Mouse (Mus musculus) limb, embryonic 11.5 days (tissue): ENCODE measurements around the gene Ash1l. TPM values are rescaled to one million over a fixed set of nuclear protein-coding genes. Genes with fewer than 3 reads are reported as not detected.

ENCODE experiments used
- ATAC-seq: fragments of 200-750 bp; cut with Nextera tagmentation; 2 replicates; pipeline ENCODE4 v1.8.0; 2017; ENCODE audit warnings: low read depth; ENCODE audit not compliant: insufficient number of reproducible peaks, low FRiP score, low TSS enrichment
- DNase-seq: peaks from one replicate; pipeline ENCODE4 v3.0.0-alpha.2; 2015; ENCODE audit warnings: low spot score
- H3K27ac ChIP-seq: fragments of 300-500 bp; sonication (generic); replicated peaks from 2 replicates; pipeline ENCODE4 v1.5.1; 2014; ENCODE audit warnings: low read depth, mild to moderate bottlenecking, low read length
- H3K27me3 ChIP-seq: fragments of 300-500 bp; sonication (generic); 2 replicates; pipeline ENCODE4 v1.6.1; 2014; ENCODE audit warnings: mild to moderate bottlenecking, low read length, mixed read lengths; ENCODE audit not compliant: control insufficient read depth, insufficient read depth
- H3K36me3 ChIP-seq: fragments of 300-500 bp; sonication (generic); 2 replicates; pipeline ENCODE4 v1.6.1; 2014; ENCODE audit warnings: mild to moderate bottlenecking, low read length, moderate library complexity, mixed read lengths; ENCODE audit not compliant: control insufficient read depth, insufficient read depth
- H3K4me1 ChIP-seq: fragments of 300-500 bp; sonication (generic); 2 replicates; pipeline ENCODE4 v1.6.1; 2014; ENCODE audit warnings: low read length, mixed read lengths; ENCODE audit not compliant: control insufficient read depth, insufficient read depth
- H3K4me2 ChIP-seq: fragments of 300-500 bp; sonication (generic); 2 replicates; pipeline ENCODE4 v1.6.1; 2014; ENCODE audit warnings: low read depth, mild to moderate bottlenecking, moderate library complexity; ENCODE audit not compliant: severe bottlenecking
- H3K4me3 ChIP-seq: fragments of 300-500 bp; sonication (generic); 2 replicates; pipeline ENCODE4 v1.5.1; 2014; ENCODE audit warnings: low read depth, low read length
- H3K9ac ChIP-seq: fragments of 300-500 bp; sonication (generic); 2 replicates; pipeline ENCODE4 v1.6.1; 2014; ENCODE audit warnings: mild to moderate bottlenecking, low read length
- H3K9me3 ChIP-seq: fragments of 300-500 bp; sonication (generic); 2 replicates; pipeline ENCODE4 v1.6.1; 2016; ENCODE audit warnings: low read length; ENCODE audit not compliant: control insufficient read depth
- WGBS: fragments of 180-500 bp; shearing (Covaris S2); extraction: QIAGEN DNeasy Blood & Tissue Kit; methylation state at CpG from one replicate; pipeline ENCODE4 v1.1.7; 2014; 5-methylcytosine and 5-hydroxymethylcytosine counted together
- polyA plus RNA-seq: library from polyadenylated mRNA; unstranded; fragments of >200 nt; fragmentation: Nextera tagmentation; extraction: Ambion mirVana; gene quantifications from 2 replicates; pipeline ENCODE4 v1.2.1, GENCODE M21; 2014

Gene Ash1l
- polyA plus RNA-seq, 1 experiment from 2014 or later: 17.8 TPM

- Histone ChIP-seq H3K9me3 (no peaks in the 10 kb centered on the region), H3K4me1 (no peaks in the 10 kb centered on the region), H3K4me2 (no peak overlapping the region), H3K27ac (no peak overlapping the region), H3K27me3 (no peaks in the 10 kb centered on the region), H3K36me3 (no peaks in the 10 kb centered on the region), H3K4me3 (no peak overlapping the region), H3K9ac (no peak overlapping the region)
- ATAC-seq: no peak
- 83% methylated on average over 2 of the region's 2 CpGs for WGBS
- no peak for DNase-seq
Measured at GRCm38 (mm10) chr3:89123313-89123712, 172.9 kb downstream of the Ash1l start.

- ATAC-seq: no peak
Measured at GRCm38 (mm10) chr3:89124241-89124640, 173.8 kb downstream of the Ash1l start.

GRCm38 (mm10) chr3:89125981-89126380 is 175.6 kb downstream of the Ash1l start:
- WGBS: 94% methylated on average over 3 of the region's 3 CpGs
- H3K4me3 ChIP-seq: no peak overlapping the region

More at GRCm38 (mm10) chr3:89124241-89124640, 173.8 kb downstream of the Ash1l start:
- Histone ChIP-seq H3K4me1 (no peaks in the 10 kb centered on the region), H3K9ac (no peak overlapping the region), H3K4me3 (no peak overlapping the region), H3K27ac (no peak overlapping the region), H3K4me2 (no peak overlapping the region), H3K27me3 (no peaks in the 10 kb centered on the region), H3K9me3 (no peaks in the 10 kb centered on the region), H3K36me3 (no peaks in the 10 kb centered on the region)
- WGBS: 88% methylated on average over 3 of the region's 3 CpGs
- no peak for DNase-seq

More at GRCm38 (mm10) chr3:89125981-89126380, 175.6 kb downstream of the Ash1l start:
- DNase-seq (no peak), ATAC-seq (no peak)
- H3K27me3 ChIP-seq: no peaks in the 10 kb centered on the region
- H3K9ac ChIP-seq: no peak overlapping the region
- no peak overlapping the region for H3K27ac ChIP-seq
- no peaks in the 10 kb centered on the region for H3K4me1 ChIP-seq
- H3K9me3 ChIP-seq: no peaks in the 10 kb centered on the region
- H3K4me2 ChIP-seq: no peak overlapping the region
- H3K36me3 ChIP-seq: no peaks in the 10 kb centered on the region

Other genes with a start within 250 kb of the Ash1l start
- 28.8 and 36.0 TPM in 2 replicates for gene Rit1, start 233.8 kb upstream of the Ash1l start, polyA plus RNA-seq
- gene Syt11, start 175.5 kb upstream of the Ash1l start, polyA plus RNA-seq: 28.7 and 31.0 TPM in 2 replicates
- gene Gon4l, start 115.4 kb upstream of the Ash1l start, polyA plus RNA-seq: 16.6 and 17.9 TPM in 2 replicates
- gene Msto1, start 36.6 kb upstream of the Ash1l start, polyA plus RNA-seq: 51.5 and 53.3 TPM in 2 replicates
- gene Dap3, start 559 bp downstream of the Ash1l start, polyA plus RNA-seq: 167 and 178 TPM in 2 replicates
- gene Rusc1, start 142.7 kb downstream of the Ash1l start, polyA plus RNA-seq: 13.8 TPM in 2 replicates
- gene Gm43738, start 150.5 kb downstream of the Ash1l start, polyA plus RNA-seq: not detected in 2 replicates
- 315 and 326 TPM in 2 replicates for gene Fdps, start 151.3 kb downstream of the Ash1l start, polyA plus RNA-seq
- gene Pklr, start 185.5 kb downstream of the Ash1l start, polyA plus RNA-seq: 1.2 and 1.6 TPM in 2 replicates
- 1.0 and 1.1 TPM in 2 replicates for gene Hcn3, start 209.6 kb downstream of the Ash1l start, polyA plus RNA-seq
- 34.8 and 35.2 TPM in 2 replicates for gene Clk2, start 214.2 kb downstream of the Ash1l start, polyA plus RNA-seq
- 107 and 110 TPM in 2 replicates for gene Scamp3, start 226.9 kb downstream of the Ash1l start, polyA plus RNA-seq
- gene Fam189b, start 232.5 kb downstream of the Ash1l start, polyA plus RNA-seq: 24.0 and 27.1 TPM in 2 replicates